Mouse (Mus musculus) stomach, postnatal 0 days (tissue): ENCODE measurements around the gene Ldlr. TPM values are rescaled to one million over a fixed set of nuclear protein-coding genes. Genes with fewer than 3 reads are reported as not detected.
"Not testable (repeated sequence)": the region's sequence is repeated elsewhere in the genome, so short reads cannot be mapped to it uniquely, and the experiment has no call there.

ENCODE experiments used
- ATAC-seq: fragments of 200-750 bp; cut with Nextera tagmentation; 2 replicates; pipeline ENCODE4 v1.8.0; 2017; ENCODE audit not compliant: low FRiP score, low TSS enrichment
- DNase-seq: peaks from one replicate; pipeline ENCODE4 v3.0.0-alpha.2; 2016; ENCODE audit warnings: low spot score
- H3K27ac ChIP-seq: fragments of 300-500 bp; sonication (generic); replicated peaks from 2 replicates; pipeline ENCODE4 v1.5.1; 2014; ENCODE audit warnings: mild to moderate bottlenecking, control low read depth
- H3K27me3 ChIP-seq: fragments of 300-500 bp; sonication (generic); 2 replicates; pipeline ENCODE4 v1.6.1; 2014; ENCODE audit warnings: low read length; ENCODE audit not compliant: control insufficient read depth, insufficient read depth
- H3K36me3 ChIP-seq: fragments of 300-500 bp; sonication (generic); 2 replicates; pipeline ENCODE4 v1.6.1; 2014; ENCODE audit warnings: low read length, mixed read lengths; ENCODE audit not compliant: control insufficient read depth, insufficient read depth
- H3K4me1 ChIP-seq: fragments of 300-500 bp; sonication (generic); replicated peaks from 2 replicates; pipeline ENCODE4 v1.6.1; 2014; ENCODE audit warnings: antibody characterized with exemption; ENCODE audit not compliant: control insufficient read depth, insufficient read depth
- H3K4me2 ChIP-seq: fragments of 300-500 bp; sonication (generic); replicated peaks from 2 replicates; pipeline ENCODE4 v1.6.1; 2014; ENCODE audit warnings: low read depth, mild to moderate bottlenecking, control low read depth, moderate library complexity
- H3K4me3 ChIP-seq: fragments of 300-500 bp; sonication (generic); 2 replicates; pipeline ENCODE4 v1.5.1; 2014; ENCODE audit warnings: low read depth, low read length, control low read depth
- H3K9ac ChIP-seq: fragments of 300-500 bp; sonication (generic); 2 replicates; pipeline ENCODE4 v1.6.1; 2014; ENCODE audit warnings: mild to moderate bottlenecking, low read length, control low read depth, mixed read lengths
- H3K9me3 ChIP-seq: fragments of 300-500 bp; sonication (generic); 2 replicates; pipeline ENCODE4 v1.6.1; 2016; ENCODE audit warnings: low read length; ENCODE audit not compliant: control insufficient read depth
- CTCF ChIP-seq: IDR thresholded peaks from 2 replicates; pipeline ENCODE4 v1.5.1; 2016; ENCODE audit warnings: antibody characterized with exemption, low read depth, mild to moderate bottlenecking, moderate library complexity
- EP300 ChIP-seq: optimal IDR thresholded peaks from 2 replicates; pipeline ENCODE3; 2016; ENCODE audit warnings: antibody characterized with exemption
- WGBS: fragments of 180-500 bp; shearing (Covaris S2); extraction: QIAGEN DNeasy Blood & Tissue Kit; methylation state at CpG from one replicate; pipeline ENCODE4 v1.1.7; 2014; 5-methylcytosine and 5-hydroxymethylcytosine counted together
- polyA plus RNA-seq: library from polyadenylated mRNA; unstranded; fragments of >200 nt; fragmentation: Nextera tagmentation; extraction: Ambion mirVana; gene quantifications from 2 replicates; pipeline ENCODE4 v1.2.1, GENCODE M21; 2015

Ldlr gene
- polyA plus RNA-seq, 1 experiment from 2014 or later = 30.4 TPM

DNA sequence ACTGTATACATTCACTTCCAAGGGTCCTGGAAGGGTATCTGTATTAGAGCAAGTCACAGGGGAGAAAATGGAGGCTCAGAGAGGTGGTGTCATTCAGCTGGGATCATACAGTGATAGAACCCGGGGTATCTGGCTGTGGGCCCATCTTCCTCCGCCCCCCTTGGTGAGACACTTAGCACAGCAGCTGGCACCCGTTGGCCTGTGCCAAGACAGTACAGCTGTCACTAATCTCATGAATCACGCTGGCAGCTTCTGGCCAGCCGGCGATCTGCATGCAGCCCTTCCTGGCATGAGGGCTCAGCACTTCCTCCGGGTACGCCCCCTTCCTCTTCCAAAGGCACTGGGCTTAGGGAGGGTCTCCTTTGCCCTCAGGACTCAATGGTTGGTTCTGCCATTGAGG, 69.4 kb downstream of the Ldlr start:
- H3K27me3 ChIP-seq = no peaks in the 10 kb centered on the region
- 24% methylated on average over 7 of the region's 8 CpGs for WGBS
- H3K9ac ChIP-seq = peak overlapping the region; percentile 31; the same call in 1 of the 2 replicates

GRCm38 (mm10) chr9:21793507-21793906, 70.2 kb downstream of the Ldlr start:
- peaks cover 19% of the 10 kb centered on the region for H3K36me3 ChIP-seq
- 94% methylated on average over 6 of the region's 6 CpGs for WGBS
- not testable (repeated sequence) for H3K27me3 ChIP-seq, DNase-seq, ATAC-seq, H3K4me1 ChIP-seq, H3K4me2 ChIP-seq, H3K9me3 ChIP-seq, H3K27ac ChIP-seq, H3K4me3 ChIP-seq, H3K9ac ChIP-seq

More for the DNA sequence above, 69.4 kb downstream of the Ldlr start:
- no peak for ATAC-seq
- TF ChIP-seq EP300 (no peak), CTCF (no peak)
- H3K4me3 ChIP-seq = no peak overlapping the region; the same call in 1 of the 2 replicates
- DNase-seq = no peak
- 0 out of 2 replicates have a peak, but pooled peaks cover 2% of the 10 kb centered on the region for H3K4me1 ChIP-seq
- H3K36me3 ChIP-seq = peaks cover 19% of the 10 kb centered on the region
- H3K4me2 ChIP-seq = peak overlapping the region; percentile 34; the same call in 1 of the 2 replicates
- H3K27ac ChIP-seq = 0 out of 2 replicates have a peak overlapping the region, but pooled peaks have one; percentile 0
- H3K9me3 ChIP-seq = no peaks in the 10 kb centered on the region

DNA sequence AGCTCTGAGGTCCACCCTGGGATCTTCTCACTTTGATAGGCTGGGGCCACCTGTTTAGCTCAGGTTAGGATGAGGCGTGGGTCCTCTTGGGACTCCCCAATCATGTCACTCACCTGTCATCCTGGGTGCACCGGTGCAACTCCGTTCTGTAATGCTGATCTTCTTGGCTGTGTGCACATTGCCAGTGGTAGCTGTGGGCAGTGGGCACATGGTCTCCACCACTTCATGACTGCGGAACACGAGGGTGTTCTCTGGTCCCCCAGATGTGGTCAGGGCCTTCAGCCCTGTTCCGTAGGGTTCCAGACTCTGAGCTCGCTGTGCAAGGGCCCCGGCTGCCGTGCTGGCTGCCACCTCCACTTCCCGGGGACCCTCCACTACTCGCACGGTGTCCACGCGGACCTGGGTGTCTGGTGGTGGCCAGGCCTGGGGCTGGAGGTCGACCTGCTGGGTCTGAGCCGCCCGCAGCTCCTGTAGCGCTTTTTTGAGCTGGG, 71.1 kb downstream of the Ldlr start:
- TF ChIP-seq EP300 = no peak
- no peak for TF ChIP-seq CTCF
- Histone ChIP-seq H3K9ac (no peak overlapping the region), H3K4me3 (no peak overlapping the region), H3K4me2 (no peak overlapping the region), H3K9me3 (no peaks in the 10 kb centered on the region), H3K27me3 (no peaks in the 10 kb centered on the region), H3K36me3 (peaks cover 19% of the 10 kb centered on the region), H3K27ac (no peak overlapping the region), H3K4me1 (0 out of 2 replicates have a peak, but pooled peaks cover 2% of the 10 kb centered on the region)
- ATAC-seq = no peak
- DNase-seq = no peak
- WGBS = 94% methylated on average over 18 of the region's 18 CpGs

GRCm38 (mm10) chr9:21794925-21795324, 71.6 kb downstream of the Ldlr start:
- no peak overlapping the region for H3K9ac ChIP-seq
- no peaks in the 10 kb centered on the region for H3K27me3 ChIP-seq
- no peak overlapping the region for H3K4me3 ChIP-seq
- no peak overlapping the region for H3K4me2 ChIP-seq
- ATAC-seq (no peak), DNase-seq (no peak)
- TF ChIP-seq CTCF (no peak), EP300 (no peak)
- WGBS = 94% methylated on average over 25 of the region's 25 CpGs
- H3K27ac ChIP-seq = no peak overlapping the region
- peaks cover 19% of the 10 kb centered on the region for H3K36me3 ChIP-seq
- no peaks in the 10 kb centered on the region for H3K9me3 ChIP-seq
- H3K4me1 ChIP-seq = 0 out of 2 replicates have a peak, but pooled peaks cover 2% of the 10 kb centered on the region

- H3K36me3 ChIP-seq = peaks cover 15% of the 10 kb centered on the region
- H3K4me3 ChIP-seq = no peak overlapping the region
- no peak overlapping the region for H3K27ac ChIP-seq
- TF ChIP-seq CTCF (no peak), EP300 (no peak)
- ATAC-seq = no peak
- H3K9me3 ChIP-seq = no peaks in the 10 kb centered on the region
- no peak overlapping the region for H3K9ac ChIP-seq
- no peak overlapping the region; the same call in 1 of the 2 replicates for H3K4me2 ChIP-seq
- no peaks in the 10 kb centered on the region for H3K27me3 ChIP-seq
- DNase-seq = no peak
- 72% methylated on average over 5 of the region's 5 CpGs for WGBS
- 0 out of 2 replicates have a peak, but pooled peaks cover 2% of the 10 kb centered on the region for H3K4me1 ChIP-seq
Observed at GRCm38 (mm10) chr9:21795579-21795978, 72.3 kb downstream of the Ldlr start.

DNA sequence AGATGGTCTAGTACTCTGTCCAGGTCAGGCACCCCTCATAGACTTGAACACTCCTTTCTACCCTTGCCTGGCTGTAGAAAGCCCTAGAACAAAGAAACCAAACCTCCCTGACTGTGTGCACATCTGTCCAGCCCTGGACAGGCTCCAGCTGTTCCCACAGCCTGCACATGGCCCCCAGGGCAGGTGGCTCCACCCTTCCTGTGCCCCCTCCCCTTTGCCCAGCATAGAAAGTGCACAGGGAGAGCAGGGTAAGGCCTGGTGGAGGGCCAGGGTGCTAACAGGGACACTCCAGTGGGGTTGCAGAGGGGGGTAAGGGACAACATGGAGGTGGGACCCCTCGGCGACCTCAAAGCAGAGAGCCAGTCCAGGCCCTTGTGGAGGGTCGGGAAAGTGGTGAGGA, 73.0 kb downstream of the Ldlr start:
- peak overlapping the region; percentile 35; the same call in 1 of the 2 replicates for H3K27ac ChIP-seq
- no peaks in the 10 kb centered on the region for H3K27me3 ChIP-seq
- WGBS = 34% methylated on average over 3 of the region's 3 CpGs
- peak overlapping the region; percentile 50; the same call in 1 of the 2 replicates for H3K9ac ChIP-seq
- H3K4me2 ChIP-seq = peak overlapping the region; percentile 74
- ATAC-seq (no peak), DNase-seq (no peak)
- no peaks in the 10 kb centered on the region for H3K9me3 ChIP-seq
- peak overlapping the region; percentile 21; the same call in 1 of the 2 replicates for H3K4me3 ChIP-seq
- no peak for TF ChIP-seq EP300
- peaks cover 15% of the 10 kb centered on the region for H3K36me3 ChIP-seq
- 0 out of 2 replicates have a peak, but pooled peaks cover 2% of the 10 kb centered on the region for H3K4me1 ChIP-seq
